In the genomic region with DNA sequence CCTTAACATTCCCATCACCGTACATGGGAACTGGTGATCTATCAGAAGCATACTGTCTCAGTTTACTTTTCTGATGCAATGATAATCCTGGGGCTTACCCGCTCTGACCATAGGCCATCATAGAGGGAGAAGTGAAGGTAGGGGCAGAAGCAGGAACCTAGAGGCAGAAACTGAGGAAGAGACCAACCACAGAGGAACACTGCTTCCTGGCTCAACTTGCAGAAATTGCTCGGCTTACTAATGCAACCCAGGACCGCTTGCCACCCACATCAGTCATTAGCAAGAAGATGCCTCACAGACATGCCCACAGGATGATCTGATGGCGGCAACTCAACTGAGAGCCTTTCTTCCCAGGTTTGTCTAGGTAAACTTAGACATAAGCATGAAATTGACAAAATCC, we compare ENCODE assay signal across 33 mouse cellular contexts. TPM values are rescaled to one million over a fixed set of nuclear protein-coding genes. Genes with fewer than 3 reads are reported as not detected.
DNase-seq lines count a peak whose midpoint lies in the region; ATAC-seq and TF ChIP-seq lines count a peak whose summit lies in the region.
"Had no signal": no experiment of that assay in that cellular context is flagged by ENCODE, and none has a peak within 500 bp of the region (broad histone marks: within the 10 kb centered on the region; RNA-seq: fewer than 3 reads in every experiment).

No protein-coding gene starts in this region.

- H3K27me3 ChIP-seq in heart, embryonic 15.5 days, result no peaks in the 10 kb centered on the region
- H3K27me3 ChIP-seq in MEL (ENCODE audit: control insufficient read depth in 1 of 2, insufficient read depth in 2 of 2, low read length in 2 of 2), result no peaks in the 10 kb centered on the region
- H3K27me3 ChIP-seq: CH12.LX; hindbrain, embryonic 15.5 days had no signal

- H3K36me3 ChIP-seq in heart, embryonic 15.5 days, result no peaks in the 10 kb centered on the region
- H3K36me3 ChIP-seq in MEL (ENCODE audit: control insufficient read depth in 1 of 2, insufficient read depth in 2 of 2, low read length in 2 of 2) (peaks cover 0 to 31% of the 10 kb centered on the region in 2 experiments; a peak in 2 of 4 replicates), macrophage (ENCODE audit: inconsistent target) (no peaks in the 10 kb centered on the region)
- H3K36me3 ChIP-seq: embryonic facial prominence, embryonic 10.5 days; embryonic facial prominence, embryonic 15.5 days; hindbrain, embryonic 10.5 days; hindbrain, embryonic 15.5 days; limb, embryonic 12.5 days; liver, embryonic 15.5 days; midbrain, embryonic 12.5 days; neural tube, embryonic 13.5 days had no signal

- WGBS in heart, embryonic 15.5 days, result 55% methylated on average over 5 of the region's 5 CpGs
- WGBS in macrophage (ENCODE audit: missing documents), result 10% methylated on average over 5 of the region's 5 CpGs

- TF ChIP-seq RAD21 in MEL (IDR thresholded peaks at IDR 0.05; ENCODE audit: low read depth, low read length), result no peak

- peaks cover 11% of the 10 kb centered on the region for H3K79me2 ChIP-seq in MEL (ENCODE audit: control insufficient read depth, insufficient read depth, low read length, poor library complexity)
- peaks cover 10% of the 10 kb centered on the region for H3K79me2 ChIP-seq in macrophage (ENCODE audit: inconsistent target)

- peaks cover 46% of the 10 kb centered on the region for H3K4me1 ChIP-seq in heart, embryonic 15.5 days (replicated peaks)
- peaks cover 16 to 36% of the 10 kb centered on the region in 2 experiments for H3K4me1 ChIP-seq in MEL (ENCODE audit: control insufficient read depth in 1 of 2, insufficient read depth in 2 of 2, low read length in 2 of 2)

- TF ChIP-seq POLR2A in MEL (IDR thresholded peaks at IDR 0.05; ENCODE audit: control insufficient read depth in 1 of 2, insufficient read depth in 1 of 2, low read depth in 1 of 2, low read length in 2 of 2, poor library complexity in 1 of 2), result no peak

- no peak for DNase-seq in heart, postnatal 10 days
- peak; percentile 64 for DNase-seq in 416B (ENCODE audit: low read depth)
- peak; percentile 56 for DNase-seq in MEL (ENCODE audit: low read depth, low spot score)
- no peak for DNase-seq in embryo, embryonic 9.5 days (ENCODE audit: extremely low spot score)
- no peak for DNase-seq in T-cell, adult 2 months (ENCODE audit: low spot score)
- DNase-seq in adrenal gland, postnatal 14 days, result no peak
- DNase-seq: adrenal gland, postnatal 25 days; cerebellum, adult 18-20 months; cerebellum, postnatal 10 days; gastrocnemius, postnatal 14 days; heart, adult 2 months; layer of hippocampus, adult 9-11 months; lung, postnatal 14 days; right cerebral cortex, postnatal 4 days; thymus, postnatal 14 days had no signal

- no peaks in the 10 kb centered on the region for H3K9me3 ChIP-seq in heart, embryonic 15.5 days (replicated peaks)
- no peaks in the 10 kb centered on the region for H3K9me3 ChIP-seq in MEL (replicated peaks; ENCODE audit: insufficient read depth, low read length)
- H3K9me3 ChIP-seq: embryonic facial prominence, embryonic 10.5 days; embryonic facial prominence, embryonic 15.5 days; forebrain, embryonic 13.5 days; hindbrain, embryonic 10.5 days; hindbrain, embryonic 15.5 days; limb, embryonic 12.5 days; liver, embryonic 15.5 days; megakaryocyte, embryonic 14.5 days; midbrain, embryonic 12.5 days; neural tube, embryonic 13.5 days had no signal

- H3K4me3 ChIP-seq in heart, embryonic 15.5 days, result no peak overlapping the region
- H3K4me3 ChIP-seq in MEL (ENCODE audit: control insufficient read depth in 1 of 2, insufficient read depth in 1 of 2, low read depth in 2 of 2, low read length in 2 of 2), result peak overlapping the region; percentile 4 to 42; a peak in 1 of 4 replicates
- H3K4me3 ChIP-seq in macrophage (ENCODE audit: inconsistent target), result no peak overlapping the region
- H3K4me3 ChIP-seq: embryonic facial prominence, embryonic 10.5 days; embryonic facial prominence, embryonic 15.5 days; forebrain, embryonic 13.5 days; heart, adult 2 months; hindbrain, embryonic 10.5 days; hindbrain, embryonic 15.5 days; left cerebral cortex, adult 2 months; limb, embryonic 12.5 days; liver, embryonic 15.5 days; megakaryocyte, embryonic 14.5 days; midbrain, embryonic 12.5 days; neural tube, embryonic 13.5 days had no signal

- no peak overlapping the region for H3K9ac ChIP-seq in heart, embryonic 15.5 days
- peak overlapping the region; percentile 61 for H3K9ac ChIP-seq in MEL (ENCODE audit: control insufficient read depth, low read depth, low read length, poor library complexity, severe bottlenecking)
- H3K9ac ChIP-seq: embryonic facial prominence, embryonic 15.5 days; forebrain, embryonic 13.5 days; hindbrain, embryonic 15.5 days; limb, embryonic 12.5 days; liver, embryonic 15.5 days; lung, embryonic 14.5 days; midbrain, embryonic 12.5 days; neural tube, embryonic 13.5 days had no signal

- intact Hi-C loops in heart, postnatal 10 days (cut with DNase I), result loop anchor here (2.0 kb wide), 1 partner anchor 84 kb away; the partner anchor contains the start of gene Slc6a9

- no peak for ATAC-seq in heart, embryonic 15.5 days (replicated peaks; ENCODE audit: insufficient number of reproducible peaks, insufficient read depth, low FRiP score, low read depth)
- ATAC-seq: forebrain, embryonic 13.5 days; inflammation-experienced regulatory T-cells, adult 6 months had no signal

- no peak overlapping the region for H3K4me2 ChIP-seq in heart, embryonic 15.5 days
- H3K4me2 ChIP-seq: embryonic facial prominence, embryonic 15.5 days; forebrain, embryonic 13.5 days; hindbrain, embryonic 15.5 days; limb, embryonic 12.5 days; liver, embryonic 15.5 days; lung, embryonic 14.5 days; midbrain, embryonic 12.5 days; neural tube, embryonic 13.5 days had no signal

- peak overlapping the region; percentile 75 for H3K27ac ChIP-seq in heart, embryonic 15.5 days
- H3K27ac ChIP-seq in MEL (ENCODE audit: control insufficient read depth, low read depth, low read length), result peak overlapping the region; percentile 80
- H3K27ac ChIP-seq in macrophage, result peak overlapping the region; percentile 5
- H3K27ac ChIP-seq: embryonic facial prominence, embryonic 10.5 days; embryonic facial prominence, embryonic 15.5 days; forebrain, embryonic 13.5 days; heart, adult 2 months; hindbrain, embryonic 10.5 days; hindbrain, embryonic 15.5 days; left cerebral cortex, adult 2 months; limb, embryonic 12.5 days; liver, embryonic 15.5 days; midbrain, embryonic 12.5 days; neural tube, embryonic 13.5 days had no signal

- TF ChIP-seq EP300 in MEL (IDR thresholded peaks at IDR 0.05; ENCODE audit: low read depth in 1 of 2, low read length in 2 of 2), result no peak

- no peak for TF ChIP-seq CTCF in MEL (IDR thresholded peaks at IDR 0.05 in 2 of 3, conservative IDR thresholded peaks at IDR 0.05 in 1 of 3; ENCODE audit: control insufficient read depth in 1 of 3, insufficient read depth in 1 of 3, low read depth in 2 of 3, low read length in 3 of 3, poor library complexity in 1 of 3, severe bottlenecking in 1 of 3)

RNA-seq across cellular contexts. Expression of gene Ipo13, which starts 4.0 kb away (rescaled TPM):
- polyA plus RNA-seq in heart, embryonic 15.5 days (2015; fragmentation: Nextera tagmentation; extraction: Ambion mirVana), result 33.4 and 48.1 TPM in 2 replicates
- 10 to 100 TPM; 50.9 to 61.5 TPM for total RNA-seq in heart, postnatal 10 days (2021)
- total RNA-seq in MEL (2012; rRNA removed), result 38.1 and 39.5 TPM in 2 replicates
- polyA plus RNA-seq in MEL (2012; ENCODE audit: insufficient read depth in 1 of 2, insufficient read length in 2 of 2, low read depth in 1 of 2, low replicate concordance in 2 of 2, missing spikeins in 1 of 2) (10 to 100 TPM in 1 of 2 experiments, not detected in 1; 88.0 TPM), macrophage (2018) (17.2 to 30.4 TPM (median 28.2 TPM) in 3 replicates)
- total RNA-seq in macrophage (2018; cell fraction: chromatin; rRNA removed), result 10 to 100 TPM in 25 of 26 experiments, 1 to 10 TPM in 1; 7.2 to 73.8 (median 39.0) TPM
- 10 to 100 TPM; 19.7 to 34.6 (median 26.9) TPM for total RNA-seq in macrophage (2018; cell fraction: cytosol; rRNA removed)
- 10 to 100 TPM; 15.9 to 54.8 (median 31.7) TPM for total RNA-seq in macrophage (2018; cell fraction: nucleus; rRNA removed)
- 43.8 and 46.6 TPM in 2 replicates for total RNA-seq in adrenal gland, postnatal 14 days (2021)

RNA-seq across cellular contexts. Expression of gene Artn, which starts 10.8 kb away (rescaled TPM):
- 0.65 and 1.2 TPM in 2 replicates for polyA plus RNA-seq in heart, embryonic 15.5 days (2015; fragmentation: Nextera tagmentation; extraction: Ambion mirVana)
- total RNA-seq in heart, postnatal 10 days (2021), result under 1 TPM; 0.22 to 0.43 TPM
- total RNA-seq in MEL (2012; rRNA removed), result 0.08 TPM in 1 of 2 replicates, not detected in the other
- polyA plus RNA-seq in MEL (2012; ENCODE audit: insufficient read depth in 1 of 2, insufficient read length in 2 of 2, low read depth in 1 of 2, low replicate concordance in 2 of 2, missing spikeins in 1 of 2) (under 1 TPM in 1 of 2 experiments, not detected in 1; 0.21 TPM), macrophage (2018) (not detected in 3 replicates)
- under 1 TPM in 1 of 26 experiments, not detected in 25; 0.53 TPM for total RNA-seq in macrophage (2018; cell fraction: chromatin; rRNA removed)
- total RNA-seq in macrophage (2018; cell fraction: cytosol; rRNA removed), result not detected
- under 1 TPM in 2 of 26 experiments, not detected in 24; 0.25 to 0.86 TPM for total RNA-seq in macrophage (2018; cell fraction: nucleus; rRNA removed)
- 0.41 TPM in 1 of 2 replicates, not detected in the other for total RNA-seq in adrenal gland, postnatal 14 days (2021)
- total RNA-seq: CH12.LX; common myeloid progenitor, adult 5-6 weeks; heart, adult 2 months; liver, adult 2 months had no signal
- polyA plus RNA-seq: inflammation-experienced regulatory T-cells, adult 6 months had no signal

RNA-seq across cellular contexts. Expression of gene Dph2, which starts 26.9 kb away (rescaled TPM):
- 9.5 and 11.5 TPM in 2 replicates for polyA plus RNA-seq in heart, embryonic 15.5 days (2015; fragmentation: Nextera tagmentation; extraction: Ambion mirVana)
- 1 to 10 TPM; 2.8 to 4.8 TPM for total RNA-seq in heart, postnatal 10 days (2021)
- total RNA-seq in MEL (2012; rRNA removed), result 24.7 and 27.2 TPM in 2 replicates
- polyA plus RNA-seq in MEL (2012; ENCODE audit: insufficient read depth in 1 of 2, insufficient read length in 2 of 2, low read depth in 1 of 2, low replicate concordance in 2 of 2, missing spikeins in 1 of 2) (10 to 100 TPM in 1 of 2 experiments, not detected in 1; 25.2 TPM), macrophage (2018) (1.9 to 7.4 TPM (median 4.9 TPM) in 3 replicates)
- 10 to 100 TPM in 7 of 26 experiments, 1 to 10 TPM in 19; 1.9 to 15.4 (median 7.8) TPM for total RNA-seq in macrophage (2018; cell fraction: chromatin; rRNA removed)
- total RNA-seq in macrophage (2018; cell fraction: cytosol; rRNA removed), result 1 to 10 TPM; 1.4 to 6.7 (median 4.5) TPM
- total RNA-seq in macrophage (2018; cell fraction: nucleus; rRNA removed), result 10 to 100 TPM in 6 of 26 experiments, 1 to 10 TPM in 20; 2.1 to 17.8 (median 7.0) TPM
- total RNA-seq in adrenal gland, postnatal 14 days (2021), result 10.2 and 10.7 TPM in 2 replicates

RNA-seq across cellular contexts. Expression of gene Atp6v0b, which starts 31.6 kb away (rescaled TPM):
- polyA plus RNA-seq in heart, embryonic 15.5 days (2015; fragmentation: Nextera tagmentation; extraction: Ambion mirVana), result 197 and 216 TPM in 2 replicates
- total RNA-seq in heart, postnatal 10 days (2021), result 100 to 1,000 TPM; 133 to 134 TPM
- 227 and 286 TPM in 2 replicates for total RNA-seq in MEL (2012; rRNA removed)
- 100 to 1,000 TPM in 1 of 2 experiments, not detected in 1; 343 TPM for polyA plus RNA-seq in MEL (2012; ENCODE audit: insufficient read depth in 1 of 2, insufficient read length in 2 of 2, low read depth in 1 of 2, low replicate concordance in 2 of 2, missing spikeins in 1 of 2)
- 1,000 to 10,000 TPM in 7 of 26 experiments, 100 to 1,000 TPM in 19; 550 to 1,641 (median 786) TPM for total RNA-seq in macrophage (2018; cell fraction: chromatin; rRNA removed)
- total RNA-seq in macrophage (2018; cell fraction: cytosol; rRNA removed), result 100 to 1,000 TPM; 385 to 632 (median 493) TPM
- 1,000 to 10,000 TPM in 18 of 26 experiments, 100 to 1,000 TPM in 8; 771 to 1,959 (median 1,156) TPM for total RNA-seq in macrophage (2018; cell fraction: nucleus; rRNA removed)
- 307 to 636 TPM (median 464 TPM) in 3 replicates for polyA plus RNA-seq in macrophage (2018)
- total RNA-seq in adrenal gland, postnatal 14 days (2021), result 167 and 172 TPM in 2 replicates

RNA-seq across cellular contexts. Expression of gene B4galt2, which starts 35.5 kb away (rescaled TPM):
- polyA plus RNA-seq in heart, embryonic 15.5 days (2015; fragmentation: Nextera tagmentation; extraction: Ambion mirVana), result 9.1 and 12.4 TPM in 2 replicates
- total RNA-seq in heart, postnatal 10 days (2021), result 10 to 100 TPM; 13.7 to 15.6 TPM
- 0.08 TPM in 1 of 2 replicates, not detected in the other for total RNA-seq in MEL (2012; rRNA removed)
- polyA plus RNA-seq in MEL (2012; ENCODE audit: insufficient read depth in 1 of 2, insufficient read length in 2 of 2, low read depth in 1 of 2, low replicate concordance in 2 of 2, missing spikeins in 1 of 2) (under 1 TPM in 1 of 2 experiments, not detected in 1; 0.19 TPM), macrophage (2018) (0.14 to 0.58 TPM in 2 of 3 replicates, not detected in the other)
- 1 to 10 TPM in 23 of 26 experiments, under 1 TPM in 2, not detected in 1; 0.64 to 8.5 (median 1.9) TPM for total RNA-seq in macrophage (2018; cell fraction: chromatin; rRNA removed)
- total RNA-seq in macrophage (2018; cell fraction: cytosol; rRNA removed), result under 1 TPM in 16 of 26 experiments, not detected in 10; 0.03 to 0.48 (median 0.11) TPM
- 1 to 10 TPM in 10 of 26 experiments, under 1 TPM in 14, not detected in 2; 0.28 to 2.7 (median 0.85) TPM for total RNA-seq in macrophage (2018; cell fraction: nucleus; rRNA removed)
- total RNA-seq in adrenal gland, postnatal 14 days (2021), result 12.6 and 15.1 TPM in 2 replicates
- total RNA-seq: common myeloid progenitor, adult 5-6 weeks had no signal
- polyA plus RNA-seq: inflammation-experienced regulatory T-cells, adult 6 months had no signal

Comparison
In these comparisons a context has a peak if more than half of its experiments do, and no peak if none do; other contexts are left out.
1. H3K27ac ChIP-seq: peak in every context shown above with its lines; median percentile 80 in MEL; 75 in heart, embryonic 15.5 days; 5 in macrophage.
2. H3K4me3 ChIP-seq: peak in MEL (2 of 2); none in heart, embryonic 15.5 days (single experiment) and macrophage (single experiment).
3. DNase-seq: peak in 416B (single experiment) and MEL (single experiment); none in heart, postnatal 10 days (0 of 2), embryo, embryonic 9.5 days (single experiment), T-cell, adult 2 months (single experiment) and adrenal gland, postnatal 14 days (single experiment).